Mouse (Mus musculus): ENCODE data around the gene Tmem50a. TPM values are rescaled to one million over a fixed set of nuclear protein-coding genes. Genes with fewer than 3 reads are reported as not detected.

Gene Tmem50a
- polyA plus RNA-seq, 1 experiment from 2014 or later = 131 TPM

- peak overlapping the region; percentile 82 for H3K4me2 ChIP-seq
- ATAC-seq (replicated peaks; ENCODE audit: low FRiP score) (no peak), DNase-seq (ENCODE audit: low spot score) (no peak)
- H3K4me1 ChIP-seq (replicated peaks; ENCODE audit: control insufficient read depth, insufficient read depth, low read length) = peaks cover 37% of the 10 kb centered on the region
- H3K27me3 ChIP-seq (replicated peaks; ENCODE audit: control insufficient read depth, insufficient read depth, low read length) = no peaks in the 10 kb centered on the region
- peak overlapping the region; percentile 66 for H3K4me3 ChIP-seq (ENCODE audit: low read depth, low read length)
- H3K36me3 ChIP-seq (ENCODE audit: control insufficient read depth, insufficient read depth, low read length) = no peaks in the 10 kb centered on the region; the same call in 1 of the 2 replicates
- H3K27ac ChIP-seq (ENCODE audit: low read depth, low read length) = peak overlapping the region; percentile 87
- no peaks in the 10 kb centered on the region for H3K9me3 ChIP-seq (ENCODE audit: control insufficient read depth, low read length)
- peak overlapping the region; percentile 62 for H3K9ac ChIP-seq (ENCODE audit: low read depth, low read length)
- 56% methylated on average over 5 of the region's 5 CpGs for WGBS
Measured at GRCm38 (mm10) chr4:134865789-134866188, 49.0 kb downstream of the Tmem50a start.

GRCm38 (mm10) chr4:134865340-134865739, 49.5 kb downstream of the Tmem50a start:
- H3K4me1 ChIP-seq (replicated peaks; ENCODE audit: control insufficient read depth, insufficient read depth, low read length) = peaks cover 33% of the 10 kb centered on the region
- H3K36me3 ChIP-seq (ENCODE audit: control insufficient read depth, insufficient read depth, low read length) = no peaks in the 10 kb centered on the region; the same call in 1 of the 2 replicates
- H3K27me3 ChIP-seq (replicated peaks; ENCODE audit: control insufficient read depth, insufficient read depth, low read length) = no peaks in the 10 kb centered on the region
- H3K27ac ChIP-seq (ENCODE audit: low read depth, low read length) = peak overlapping the region; percentile 87
- no peaks in the 10 kb centered on the region for H3K9me3 ChIP-seq (ENCODE audit: control insufficient read depth, low read length)
- peak overlapping the region; percentile 82 for H3K4me2 ChIP-seq
- WGBS = 43% methylated on average over 6 of the region's 6 CpGs
- DNase-seq (ENCODE audit: low spot score) (peak; percentile 56), ATAC-seq (replicated peaks; ENCODE audit: low FRiP score) (peak; percentile 81)
- peak overlapping the region; percentile 78 for H3K9ac ChIP-seq (ENCODE audit: low read depth, low read length)
- peak overlapping the region; percentile 66 for H3K4me3 ChIP-seq (ENCODE audit: low read depth, low read length)

DNA sequence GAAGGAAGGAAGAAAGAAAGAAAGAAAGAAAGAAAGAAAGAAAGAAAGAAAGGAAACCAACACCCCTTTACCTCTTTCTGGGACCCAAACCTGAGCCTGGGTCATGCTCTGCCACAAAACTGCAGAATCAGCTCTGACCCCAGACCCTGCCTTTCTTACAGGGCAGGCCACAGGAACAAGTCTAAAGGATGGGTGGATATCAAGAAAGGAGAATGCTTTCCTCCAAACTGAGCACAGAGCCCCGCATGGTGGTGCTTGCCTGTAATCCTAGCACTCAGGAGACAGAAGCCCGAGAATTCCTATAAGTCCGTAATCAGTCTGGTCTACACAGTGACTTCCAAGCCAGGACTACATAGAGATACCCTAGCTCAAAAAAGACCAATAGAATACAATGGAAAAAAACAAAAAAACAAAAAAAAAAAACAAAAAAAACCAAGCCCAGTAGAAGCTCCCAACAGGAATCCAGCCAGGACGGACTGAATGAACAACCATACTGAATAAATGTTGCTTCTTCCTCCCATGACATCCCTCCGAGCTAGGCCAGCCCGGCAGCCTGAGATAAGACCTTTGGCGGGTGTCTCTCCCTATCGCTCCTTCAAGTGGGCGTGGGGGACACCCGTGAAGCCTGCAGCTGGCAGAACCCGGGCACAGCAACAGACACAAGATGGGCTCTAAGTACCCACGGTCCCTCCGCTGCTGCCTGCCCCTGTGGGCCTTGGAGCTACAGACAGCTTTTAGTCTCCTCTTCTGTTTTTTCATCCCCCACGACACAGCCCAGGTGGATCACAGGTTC, 50.7 kb downstream of the Tmem50a start, which contains the start of gene Rhd:
Gene Rhd (plus strand): TSS at position 600 of the 793 bp plus-strand sequence.
- ATAC-seq (replicated peaks; ENCODE audit: low FRiP score) = peak; percentile 69
- peak within 1 kb of the TSS; percentile 78 for H3K9ac ChIP-seq (ENCODE audit: low read depth, low read length)
- H3K9me3 ChIP-seq (ENCODE audit: control insufficient read depth, low read length) = no peaks in the 10 kb centered on the region
- no peaks in the 10 kb centered on the region for H3K36me3 ChIP-seq (ENCODE audit: control insufficient read depth, insufficient read depth, low read length)
- H3K4me3 ChIP-seq (ENCODE audit: low read depth, low read length) = peak within 1 kb of the TSS; percentile 66
- DNase-seq (ENCODE audit: low spot score) = peak; percentile 47
- H3K27me3 ChIP-seq (replicated peaks; ENCODE audit: control insufficient read depth, insufficient read depth, low read length) = no peaks in the 10 kb centered on the region
- peak within 1 kb of the TSS; percentile 87 for H3K27ac ChIP-seq (ENCODE audit: low read depth, low read length)
- peaks cover 21% of the 10 kb centered on the region for H3K4me1 ChIP-seq (replicated peaks; ENCODE audit: control insufficient read depth, insufficient read depth, low read length)
- WGBS = 35% methylated on average over 14 of the region's 14 CpGs
- peak within 1 kb of the TSS; percentile 82 for H3K4me2 ChIP-seq

- DNase-seq (ENCODE audit: low spot score) = no peak
- H3K27ac ChIP-seq (ENCODE audit: low read depth, low read length) = peak overlapping the region; percentile 65
Measured at GRCm38 (mm10) chr4:134862996-134863395, 51.8 kb downstream of the Tmem50a start.

GRCm38 (mm10) chr4:134861884-134862283, 52.9 kb downstream of the Tmem50a start:
- ATAC-seq (replicated peaks; ENCODE audit: low FRiP score) = no peak
- no peak overlapping the region for H3K4me3 ChIP-seq (ENCODE audit: low read depth, low read length)
- H3K9me3 ChIP-seq (ENCODE audit: control insufficient read depth, low read length) = no peaks in the 10 kb centered on the region
- no peak overlapping the region for H3K4me2 ChIP-seq
- DNase-seq (ENCODE audit: low spot score) = no peak
- WGBS = 77% methylated on average over 6 of the region's 6 CpGs
- no peak overlapping the region for H3K27ac ChIP-seq (ENCODE audit: low read depth, low read length)
- no peaks in the 10 kb centered on the region for H3K36me3 ChIP-seq (ENCODE audit: control insufficient read depth, insufficient read depth, low read length)
- H3K27me3 ChIP-seq (replicated peaks; ENCODE audit: control insufficient read depth, insufficient read depth, low read length) = no peaks in the 10 kb centered on the region
- peaks cover 4% of the 10 kb centered on the region; the same call in 1 of the 2 replicates for H3K4me1 ChIP-seq (replicated peaks; ENCODE audit: control insufficient read depth, insufficient read depth, low read length)
- no peak overlapping the region for H3K9ac ChIP-seq (ENCODE audit: low read depth, low read length)

More at GRCm38 (mm10) chr4:134862996-134863395, 51.8 kb downstream of the Tmem50a start:
- no peak for ATAC-seq (replicated peaks; ENCODE audit: low FRiP score)
- H3K9me3 ChIP-seq (ENCODE audit: control insufficient read depth, low read length) = no peaks in the 10 kb centered on the region
- H3K27me3 ChIP-seq (replicated peaks; ENCODE audit: control insufficient read depth, insufficient read depth, low read length) = no peaks in the 10 kb centered on the region
- peaks cover 12% of the 10 kb centered on the region for H3K4me1 ChIP-seq (replicated peaks; ENCODE audit: control insufficient read depth, insufficient read depth, low read length)
- 0 out of 2 replicates have a peak overlapping the region, but pooled peaks have one; percentile 20 for H3K4me3 ChIP-seq (ENCODE audit: low read depth, low read length)
- peak overlapping the region; percentile 60 for H3K9ac ChIP-seq (ENCODE audit: low read depth, low read length)
- WGBS = 68% methylated on average over 7 of the region's 7 CpGs
- H3K36me3 ChIP-seq (ENCODE audit: control insufficient read depth, insufficient read depth, low read length) = no peaks in the 10 kb centered on the region
- H3K4me2 ChIP-seq = peak overlapping the region; percentile 52

- Histone ChIP-seq H3K4me1 (replicated peaks; ENCODE audit: control insufficient read depth, insufficient read depth, low read length) (peaks cover 10% of the 10 kb centered on the region), H3K9ac (ENCODE audit: low read depth, low read length) (no peak overlapping the region), H3K9me3 (ENCODE audit: control insufficient read depth, low read length) (no peaks in the 10 kb centered on the region), H3K27ac (ENCODE audit: low read depth, low read length) (no peak overlapping the region), H3K36me3 (ENCODE audit: control insufficient read depth, insufficient read depth, low read length) (no peaks in the 10 kb centered on the region), H3K4me3 (ENCODE audit: low read depth, low read length) (no peak overlapping the region), H3K27me3 (replicated peaks; ENCODE audit: control insufficient read depth, insufficient read depth, low read length) (peaks cover 4% of the 10 kb centered on the region; the same call in 1 of the 2 replicates), H3K4me2 (no peak overlapping the region)
- ATAC-seq (replicated peaks; ENCODE audit: low FRiP score) (no peak), DNase-seq (ENCODE audit: low spot score) (no peak)
- WGBS = 81% methylated on average over 4 of the region's 4 CpGs
Measured at GRCm38 (mm10) chr4:134858494-134858893, 56.3 kb downstream of the Tmem50a start.

DNA sequence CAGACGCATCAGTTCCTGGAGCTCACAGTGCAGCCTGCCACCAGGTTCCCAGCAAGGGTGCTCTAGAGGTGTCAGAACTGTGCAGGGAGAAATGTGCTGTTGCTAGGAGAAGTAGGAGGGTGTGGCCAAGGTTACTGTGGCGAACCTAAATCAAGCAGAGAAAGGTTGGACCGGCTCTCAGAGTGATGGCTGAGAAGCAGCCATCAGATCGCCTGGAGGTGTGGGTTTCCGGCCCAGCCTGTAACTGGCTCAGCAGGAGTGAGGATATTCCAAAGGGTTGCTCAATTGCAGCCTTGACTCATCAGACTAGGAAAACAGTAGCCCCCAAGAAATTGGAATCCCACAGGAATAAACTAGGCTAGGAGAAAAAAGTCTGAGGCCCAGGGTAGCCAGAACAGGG, 58.3 kb downstream of the Tmem50a start:
- H3K4me2 ChIP-seq = no peak overlapping the region
- H3K4me3 ChIP-seq (ENCODE audit: low read depth, low read length) = no peak overlapping the region
- H3K9me3 ChIP-seq (ENCODE audit: control insufficient read depth, low read length) = no peaks in the 10 kb centered on the region
- WGBS = 45% methylated on average over 5 of the region's 5 CpGs
- ATAC-seq (replicated peaks; ENCODE audit: low FRiP score) = no peak
- H3K27me3 ChIP-seq (replicated peaks; ENCODE audit: control insufficient read depth, insufficient read depth, low read length) = peaks cover 4% of the 10 kb centered on the region; the same call in 1 of the 2 replicates
- H3K27ac ChIP-seq (ENCODE audit: low read depth, low read length) = no peak overlapping the region
- no peaks in the 10 kb centered on the region for H3K36me3 ChIP-seq (ENCODE audit: control insufficient read depth, insufficient read depth, low read length)
- H3K9ac ChIP-seq (ENCODE audit: low read depth, low read length) = no peak overlapping the region
- peaks cover 14% of the 10 kb centered on the region for H3K4me1 ChIP-seq (replicated peaks; ENCODE audit: control insufficient read depth, insufficient read depth, low read length)
- no peak for DNase-seq (ENCODE audit: low spot score)

DNA sequence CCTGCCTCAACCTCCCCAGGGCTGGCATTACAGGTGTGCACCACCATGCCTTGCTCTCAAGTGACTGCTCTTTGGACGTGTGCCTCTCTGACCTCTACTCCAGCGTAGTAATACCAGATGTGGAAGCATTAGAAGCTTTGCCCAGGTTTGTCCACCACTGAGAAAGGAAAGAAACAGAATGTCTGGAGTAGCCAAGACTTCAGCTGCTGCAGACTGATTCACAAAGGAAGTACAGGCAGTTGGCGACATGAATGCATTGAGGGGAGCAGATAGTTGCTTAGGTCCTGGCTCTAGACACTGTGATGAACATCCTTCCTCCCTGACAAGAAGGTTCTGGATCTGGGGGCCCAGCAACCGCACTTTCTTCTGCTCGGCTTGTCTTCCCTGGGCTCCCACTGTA, 58.8 kb downstream of the Tmem50a start:
- Histone ChIP-seq H3K9me3 (ENCODE audit: control insufficient read depth, low read length) (no peaks in the 10 kb centered on the region), H3K36me3 (ENCODE audit: control insufficient read depth, insufficient read depth, low read length) (no peaks in the 10 kb centered on the region), H3K9ac (ENCODE audit: low read depth, low read length) (0 out of 2 replicates have a peak overlapping the region, but pooled peaks have one; percentile 16), H3K27me3 (replicated peaks; ENCODE audit: control insufficient read depth, insufficient read depth, low read length) (peaks cover 4% of the 10 kb centered on the region; the same call in 1 of the 2 replicates), H3K4me2 (no peak overlapping the region), H3K4me1 (replicated peaks; ENCODE audit: control insufficient read depth, insufficient read depth, low read length) (peaks cover 18% of the 10 kb centered on the region), H3K4me3 (ENCODE audit: low read depth, low read length) (no peak overlapping the region), H3K27ac (ENCODE audit: low read depth, low read length) (no peak overlapping the region)
- ATAC-seq (replicated peaks; ENCODE audit: low FRiP score) (no peak), DNase-seq (ENCODE audit: low spot score) (no peak)
- WGBS = 51% methylated on average over 5 of the region's 5 CpGs
